Mouse (Mus musculus) splenic B cell, adult 2 months (primary cell): ENCODE results near the gene Lysmd1.

Experiments
- DNase-seq: peaks from one replicate; pipeline ENCODE4 v3.0.0-alpha.2; 2011; ENCODE audit warnings: low read depth, low spot score
- H3K27me3 ChIP-seq: 2 replicates; pipeline ENCODE4 v1.6.1; 2012; ENCODE audit warnings: mild to moderate bottlenecking, low read length, moderate library complexity, mixed read lengths; ENCODE audit not compliant: control insufficient read depth, poor library complexity, insufficient read depth, severe bottlenecking
- H3K36me3 ChIP-seq: 2 replicates; pipeline ENCODE4 v1.6.1; 2012; ENCODE audit warnings: mild to moderate bottlenecking, low read length, moderate library complexity, mixed read lengths; ENCODE audit not compliant: control insufficient read depth, poor library complexity, insufficient read depth, severe bottlenecking

Gene Lysmd1

GRCm38 (mm10) chr3:95174011-95174592 lies 40.2 kb downstream of the Lysmd1 start:
- Histone ChIP-seq H3K27me3 (peaks cover 3% of the 10 kb centered on the region), H3K36me3 (no peaks in the 10 kb centered on the region)
- peak; percentile 88 for DNase-seq

DNA sequence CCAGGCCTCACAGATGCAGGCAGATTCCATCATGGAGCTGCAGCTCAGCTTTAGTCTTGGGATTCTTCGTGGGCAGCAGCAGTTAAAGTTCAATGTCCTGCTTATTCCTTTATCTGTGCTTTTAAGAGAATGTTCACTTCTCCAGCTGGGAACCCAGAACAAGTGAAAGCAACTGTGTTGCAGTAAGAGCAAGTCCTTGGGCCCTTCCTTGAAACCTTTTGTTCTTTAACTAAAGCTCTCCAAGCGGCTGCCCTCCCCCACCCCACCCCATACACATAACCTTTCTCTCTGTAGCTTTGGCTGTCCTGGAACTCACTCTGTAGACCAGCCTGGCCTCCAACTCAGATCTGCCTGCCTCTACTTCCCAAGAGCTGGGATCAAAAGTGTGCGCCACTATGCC lies 42.6 kb downstream of the Lysmd1 start:
- Histone ChIP-seq H3K27me3 (peaks cover 3% of the 10 kb centered on the region), H3K36me3 (no peaks in the 10 kb centered on the region)
- DNase-seq = no peak

DNA sequence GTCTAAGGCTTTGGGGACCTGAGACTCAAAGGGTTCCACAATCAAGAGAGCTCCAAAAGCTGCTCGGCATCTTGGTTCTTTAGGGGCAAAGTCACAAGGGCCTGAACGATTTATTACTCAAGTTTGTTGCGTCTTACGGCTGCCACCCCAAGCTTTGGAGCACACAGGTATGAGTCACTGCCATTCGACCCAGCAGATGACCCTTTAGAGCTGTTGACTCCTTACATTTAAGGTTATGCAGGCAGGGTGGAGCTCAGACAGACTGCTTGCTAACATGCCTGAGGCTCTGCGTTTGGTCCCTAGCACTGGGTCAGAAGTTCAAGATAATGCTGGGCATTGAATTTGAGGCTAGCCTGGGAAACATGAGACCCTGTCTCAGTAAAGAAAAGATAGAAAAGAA lies 43.7 kb downstream of the Lysmd1 start:
- Histone ChIP-seq H3K36me3 (no peaks in the 10 kb centered on the region), H3K27me3 (peaks cover 3% of the 10 kb centered on the region; the same call in 1 of the 2 replicates)
- DNase-seq = no peak

DNA sequence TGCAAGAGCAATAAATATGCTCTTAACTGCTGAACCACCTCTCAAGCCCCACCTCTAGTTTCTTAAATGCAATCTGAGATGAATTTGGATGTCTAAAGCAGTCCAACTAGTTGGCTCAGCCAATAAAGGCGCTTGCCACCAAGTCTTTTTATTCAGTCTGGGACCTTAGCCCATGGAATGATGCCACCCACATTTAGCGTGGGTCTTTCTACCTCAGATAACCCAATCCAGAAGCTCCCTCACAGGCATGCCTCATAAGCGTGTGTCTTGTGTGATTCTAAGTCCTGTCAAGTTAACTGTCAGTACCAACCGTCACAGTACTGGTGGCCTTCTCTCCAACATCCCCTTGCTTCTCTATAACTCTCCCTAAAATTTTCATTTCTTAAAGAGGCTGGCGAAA lies 45.1 kb downstream of the Lysmd1 start:
- Histone ChIP-seq H3K36me3 (no peaks in the 10 kb centered on the region; the same call in 1 of the 2 replicates), H3K27me3 (no peaks in the 10 kb centered on the region)
- no peak for DNase-seq

GRCm38 (mm10) chr3:95179890-95180289 lies 46.0 kb downstream of the Lysmd1 start:
- DNase-seq = no peak
- no peaks in the 10 kb centered on the region for H3K27me3 ChIP-seq

DNA sequence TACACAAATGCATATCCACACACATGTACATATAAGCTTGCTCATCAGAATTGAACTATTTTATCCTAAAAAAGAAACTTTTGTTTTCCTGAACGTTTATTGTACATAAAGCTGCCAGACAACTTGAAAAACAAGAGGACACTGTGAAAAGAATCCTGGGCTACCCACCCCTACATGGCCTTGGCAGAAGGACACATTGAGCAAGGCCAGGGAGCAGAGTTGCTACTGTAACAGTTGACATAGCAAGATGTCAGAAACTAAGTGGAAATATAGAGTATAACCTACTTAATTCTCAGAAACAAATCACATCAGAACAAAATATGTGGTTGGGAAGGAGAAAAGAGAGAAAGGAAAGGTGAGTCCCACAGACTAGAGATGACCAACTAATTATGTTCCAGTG lies 48.0 kb downstream of the Lysmd1 start:
- no peaks in the 10 kb centered on the region for H3K27me3 ChIP-seq
- H3K36me3 ChIP-seq = peaks cover 3% of the 10 kb centered on the region; the same call in 1 of the 2 replicates
- no peak for DNase-seq

More at GRCm38 (mm10) chr3:95179890-95180289, 46.0 kb downstream of the Lysmd1 start:
- H3K36me3 ChIP-seq = no peaks in the 10 kb centered on the region; the same call in 1 of the 2 replicates

DNA sequence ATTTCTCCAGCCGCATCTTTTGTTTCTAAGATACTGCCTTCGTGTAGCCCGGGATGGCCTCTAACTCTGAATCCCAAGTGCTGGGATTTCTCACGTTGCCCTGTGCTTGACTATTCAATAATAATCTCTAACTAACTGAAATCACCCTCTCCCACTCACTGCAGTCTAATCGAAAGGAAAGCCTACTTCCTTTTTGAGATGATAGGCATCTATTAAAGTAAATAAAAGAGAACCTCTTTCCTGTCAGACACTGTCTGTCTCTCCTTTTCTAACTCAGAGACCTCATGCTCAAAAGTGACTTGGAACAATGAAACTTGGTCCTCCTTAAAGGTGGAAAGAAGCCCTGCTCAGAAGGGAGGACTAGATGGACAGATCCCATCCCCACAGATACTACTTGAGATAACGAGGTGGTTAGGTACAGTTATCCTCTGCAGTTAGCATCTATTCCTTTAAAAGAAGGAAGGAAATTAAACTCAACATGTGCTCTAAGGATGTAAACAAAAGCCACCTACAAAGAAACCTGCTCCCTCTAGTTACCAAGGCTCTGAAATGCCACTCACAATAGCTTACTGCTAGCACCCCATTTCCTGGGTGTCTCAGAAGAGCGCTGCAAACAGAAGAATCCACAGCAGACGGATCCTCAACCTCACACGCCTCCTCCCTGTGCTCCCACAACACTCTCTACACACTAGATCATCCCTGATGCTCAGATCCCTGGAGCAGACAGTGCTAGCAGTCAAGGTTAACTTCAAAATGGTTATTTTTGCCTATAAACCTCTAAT lies 51.1 kb downstream of the Lysmd1 start:
- Histone ChIP-seq H3K27me3 (no peaks in the 10 kb centered on the region), H3K36me3 (peaks cover 12% of the 10 kb centered on the region)
- no peak for DNase-seq

DNA sequence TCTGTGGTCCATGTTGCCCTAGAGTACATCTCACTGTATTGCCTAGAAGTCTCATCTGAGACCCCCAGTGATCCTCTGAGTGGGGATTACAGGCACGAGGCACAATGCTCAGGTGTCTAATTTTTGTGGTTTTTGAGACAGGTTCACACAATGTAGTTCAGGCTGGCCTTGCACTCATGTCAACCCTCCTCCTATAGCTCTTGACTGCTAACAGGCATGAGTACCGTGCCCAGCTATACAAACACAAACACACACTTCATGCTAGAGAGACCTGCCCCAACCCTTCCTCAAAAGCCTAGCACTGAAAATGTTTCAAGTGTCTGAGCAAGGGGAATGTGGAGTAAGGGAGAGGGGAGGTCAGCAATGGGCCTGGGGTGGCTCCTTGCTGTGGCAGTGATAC lies 52.2 kb downstream of the Lysmd1 start:
- H3K27me3 ChIP-seq = no peaks in the 10 kb centered on the region
- DNase-seq = no peak
- H3K36me3 ChIP-seq = peaks cover 15% of the 10 kb centered on the region

DNA sequence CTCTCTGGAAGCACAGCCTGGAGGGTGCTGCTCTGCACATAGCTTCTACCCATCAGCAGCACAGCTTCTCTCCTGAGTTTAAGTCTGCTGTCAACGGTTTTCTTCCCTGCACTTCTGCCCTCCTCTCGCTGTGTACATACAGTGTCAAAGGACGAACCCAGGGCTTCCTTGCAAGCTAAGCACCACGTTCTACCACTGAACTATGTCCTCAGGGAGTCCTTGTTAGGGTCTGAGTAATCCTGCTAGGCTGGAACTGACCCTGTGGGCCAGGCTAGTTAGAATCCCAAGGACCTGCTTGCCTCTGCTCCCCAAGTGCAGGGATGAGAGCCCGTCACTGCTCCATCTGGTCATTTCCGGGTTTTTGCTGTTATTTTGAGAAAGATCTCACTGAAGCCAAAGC lies 53.0 kb downstream of the Lysmd1 start:
- DNase-seq = no peak
- Histone ChIP-seq H3K27me3 (no peaks in the 10 kb centered on the region), H3K36me3 (peaks cover 15% of the 10 kb centered on the region)
